Mouse (Mus musculus) kidney, postnatal 25 days (tissue): ENCODE measurements around the gene Coro1c.

Source experiments
- DNase-seq, 2 experiments: peaks; one replicate each; pipeline ENCODE4 v3.0.0; 2021; ENCODE audit warnings: mixed read lengths in 2 of 2

The Coro1c gene

DNA sequence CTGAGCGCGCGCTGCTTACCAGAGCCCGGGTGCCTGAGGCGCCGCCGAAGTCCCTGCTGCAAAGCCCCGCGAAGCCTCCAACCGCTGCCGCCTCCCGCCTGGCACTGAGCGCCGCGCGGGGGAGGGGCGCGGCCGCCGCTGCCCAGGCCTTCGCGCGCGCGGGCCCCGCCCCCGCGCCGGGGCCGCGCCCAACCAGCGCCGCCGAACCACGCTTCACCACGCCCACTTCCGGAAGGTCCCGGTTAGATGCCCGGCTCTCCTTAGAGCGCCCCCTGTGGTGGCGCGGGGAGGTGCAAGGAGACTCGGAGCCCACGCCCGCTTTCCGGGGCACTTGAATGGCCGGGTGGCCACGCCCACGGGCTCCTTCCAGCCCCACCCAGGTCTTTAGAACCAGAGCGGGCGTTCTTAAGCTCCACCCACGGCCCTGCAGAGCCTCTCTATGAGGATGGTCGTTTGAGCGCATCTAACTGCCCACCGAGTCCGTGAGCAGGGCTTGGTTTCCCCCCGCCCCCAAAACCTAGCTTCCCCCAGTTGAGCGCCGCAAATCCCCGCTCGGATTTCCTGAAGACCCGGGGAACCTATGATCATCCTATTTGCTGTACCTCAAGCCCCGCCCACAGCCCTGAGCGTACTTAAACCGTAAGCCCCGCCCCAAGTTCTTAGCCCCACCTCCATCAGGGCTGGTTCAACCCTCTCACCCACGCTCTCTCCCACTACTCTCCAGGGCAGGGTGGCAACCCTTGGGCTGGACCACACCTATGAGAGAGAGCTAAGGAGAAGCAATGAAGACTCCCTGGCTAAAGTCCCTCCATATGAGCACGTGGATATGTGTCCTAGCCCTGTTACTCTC, at the start of gene Coro1c:
TSS of gene Coro1c (minus strand) at position 167 of the 850 bp plus-strand sequence.
- DNase-seq, result peak; percentile 98 to 99

DNA sequence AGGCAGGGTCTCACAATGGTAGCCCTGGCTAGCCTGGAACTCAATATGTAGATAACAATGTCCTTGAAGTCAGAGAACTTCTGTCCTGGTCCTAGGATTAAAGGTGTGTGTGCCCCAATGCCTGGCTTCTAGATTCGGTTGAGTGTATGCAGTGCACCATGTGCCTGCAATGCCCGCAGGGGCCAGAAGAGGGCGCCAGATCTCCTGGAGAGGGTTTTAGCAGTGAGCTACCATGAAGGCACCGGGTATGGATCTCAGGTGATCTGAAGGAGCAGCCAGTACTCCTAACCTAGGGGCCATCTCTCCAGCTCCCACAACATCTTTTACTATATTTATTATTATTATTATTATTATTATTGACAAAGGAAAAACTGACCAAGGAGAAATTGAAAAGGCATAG, 48.0 kb upstream of the Coro1c start:
- peak; percentile 88 to 94 for DNase-seq

DNA sequence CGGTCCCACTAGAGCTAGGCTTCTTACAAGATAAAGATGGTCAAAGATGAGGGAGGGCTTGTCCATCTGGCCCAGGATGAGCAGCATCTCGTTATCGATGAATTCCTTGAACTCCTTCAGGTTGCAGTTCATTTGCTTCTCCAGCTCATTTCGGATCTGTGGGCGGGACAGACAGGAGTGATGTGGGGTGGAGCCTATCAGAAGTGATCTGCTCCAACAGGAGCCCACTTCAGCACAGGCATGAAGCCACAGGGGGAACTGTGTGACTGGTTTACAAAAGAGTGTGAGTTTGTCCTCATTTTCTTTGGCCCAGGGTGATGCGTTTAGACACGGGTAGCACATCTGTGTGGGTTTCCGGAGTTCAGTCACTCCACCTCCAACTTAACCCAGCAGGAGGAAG, 47.1 kb upstream of the Coro1c start:
- DNase-seq, result no peak

DNA sequence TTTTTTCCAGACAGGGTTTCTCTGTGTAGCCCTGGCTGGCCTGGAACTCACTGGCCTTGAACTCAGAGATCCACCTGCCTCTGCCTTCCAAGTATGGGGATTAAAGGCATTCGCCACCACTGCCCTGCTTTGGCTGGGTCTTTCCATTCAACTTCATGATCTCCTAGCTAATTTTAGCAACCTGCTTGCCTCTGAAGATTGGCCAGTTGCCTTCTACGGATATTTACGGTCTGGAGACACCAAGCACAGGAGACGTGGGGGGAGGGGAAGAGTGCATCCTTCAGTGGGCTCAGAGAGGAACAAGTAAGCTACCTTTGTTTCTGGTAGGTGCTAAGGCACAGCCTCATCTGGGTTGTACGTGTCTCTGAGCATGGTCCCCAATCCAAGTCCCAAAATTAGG, 46.7 kb upstream of the Coro1c start:
- DNase-seq, result no peak

DNA sequence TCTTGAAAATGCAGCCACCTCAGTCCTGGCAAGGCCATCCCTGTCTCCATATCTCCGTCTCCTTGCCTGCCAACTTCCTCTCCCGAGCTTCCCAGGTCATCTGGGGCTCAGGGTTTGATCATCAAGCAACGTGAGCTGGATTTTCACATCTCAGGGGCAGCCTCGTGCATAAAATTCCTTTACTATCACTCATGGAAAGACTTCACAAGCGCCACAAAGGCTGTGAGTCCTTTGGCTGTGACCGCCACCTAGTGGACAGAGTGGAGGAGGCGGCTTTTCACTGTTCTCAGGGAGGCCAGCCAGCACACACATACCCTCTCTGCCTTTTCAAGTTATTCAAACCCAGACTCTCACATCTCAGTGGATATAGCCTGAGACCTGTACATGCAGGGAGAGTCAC, 45.9 kb upstream of the Coro1c start:
- peak; percentile 83 to 90 for DNase-seq

DNA sequence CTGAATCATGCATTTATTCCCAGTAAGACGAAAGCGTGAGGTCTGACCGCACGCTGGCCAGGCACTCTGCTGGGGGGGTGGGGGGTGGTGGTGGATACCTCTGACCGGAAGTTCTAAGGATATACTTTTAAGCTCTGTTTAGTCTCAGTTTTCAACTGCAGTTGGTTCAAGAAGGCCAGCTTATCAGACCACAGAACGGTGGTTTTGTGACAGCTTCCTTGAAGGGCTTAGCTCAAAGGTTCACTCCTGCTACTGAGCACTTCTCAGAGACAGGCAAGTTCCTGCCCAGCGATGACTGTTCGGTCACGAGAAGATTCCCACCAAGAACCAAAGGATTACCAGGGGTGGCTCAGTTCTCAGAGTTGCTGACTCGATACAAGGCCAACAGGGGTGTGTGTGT, 44.0 kb upstream of the Coro1c start:
- DNase-seq, result no peak

DNA sequence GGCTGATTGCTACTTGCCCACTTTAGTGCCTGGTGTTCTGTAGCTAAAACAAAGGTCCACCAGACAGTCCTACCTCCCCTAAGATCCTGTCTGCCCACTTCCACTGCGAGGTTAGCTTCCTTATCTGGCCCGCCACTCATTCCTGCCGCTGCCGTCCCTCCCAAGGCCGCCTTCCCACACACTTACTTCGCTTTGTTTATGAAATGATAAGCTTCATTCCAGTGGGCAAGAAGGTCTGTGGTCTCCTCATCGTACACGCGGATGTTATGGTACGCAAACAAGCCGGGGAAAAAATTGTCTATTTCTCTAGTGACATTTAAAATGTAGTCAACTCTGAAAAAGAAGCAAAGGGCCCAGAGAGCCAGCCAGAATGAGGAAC, 43.1 kb upstream of the Coro1c start:
- DNase-seq, result no peak

DNA sequence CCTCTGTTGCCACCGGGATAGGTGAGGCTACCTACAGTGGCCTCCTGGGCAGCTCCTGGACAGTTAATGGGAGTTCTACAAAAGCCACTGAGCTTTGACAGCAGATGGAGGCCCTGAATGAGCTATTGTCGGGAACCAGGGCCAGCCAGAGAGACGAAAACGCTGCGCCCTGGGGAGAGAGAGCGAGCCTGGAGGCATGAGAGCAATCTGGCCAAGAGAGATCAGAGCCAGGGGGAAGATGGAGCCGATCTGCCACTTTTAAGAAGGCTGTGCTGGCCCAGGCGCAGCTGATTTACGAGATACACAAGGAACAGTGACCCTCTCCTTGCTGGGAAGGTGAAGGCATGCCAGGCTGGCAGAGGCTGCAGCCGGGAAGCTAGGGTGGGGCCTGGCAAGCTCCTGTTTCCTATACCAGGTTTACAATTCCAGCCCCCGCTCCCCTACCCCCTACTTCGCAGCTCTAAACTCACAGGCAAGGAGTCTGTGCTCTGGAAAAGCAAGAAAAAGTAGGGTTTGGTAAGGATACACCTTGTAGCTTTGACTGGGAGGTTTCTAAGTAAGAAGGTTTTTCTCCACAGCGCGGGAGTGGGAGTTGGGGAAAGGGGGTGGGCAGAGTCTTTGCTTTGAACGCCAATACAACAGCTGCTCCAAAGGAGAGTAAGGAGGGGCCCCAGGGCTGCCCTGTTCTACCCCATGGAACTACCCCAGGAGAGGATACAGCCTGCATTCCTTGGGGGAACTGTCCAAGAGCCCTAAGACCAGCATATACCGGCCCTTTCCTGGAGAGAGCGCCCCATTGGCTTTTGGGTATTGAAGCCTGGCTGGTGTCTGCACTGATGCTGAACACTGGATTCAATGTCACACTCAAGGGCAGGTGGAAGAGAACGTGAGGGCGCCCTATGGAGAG, 42.5 kb upstream of the Coro1c start:
- DNase-seq, result no peak

DNA sequence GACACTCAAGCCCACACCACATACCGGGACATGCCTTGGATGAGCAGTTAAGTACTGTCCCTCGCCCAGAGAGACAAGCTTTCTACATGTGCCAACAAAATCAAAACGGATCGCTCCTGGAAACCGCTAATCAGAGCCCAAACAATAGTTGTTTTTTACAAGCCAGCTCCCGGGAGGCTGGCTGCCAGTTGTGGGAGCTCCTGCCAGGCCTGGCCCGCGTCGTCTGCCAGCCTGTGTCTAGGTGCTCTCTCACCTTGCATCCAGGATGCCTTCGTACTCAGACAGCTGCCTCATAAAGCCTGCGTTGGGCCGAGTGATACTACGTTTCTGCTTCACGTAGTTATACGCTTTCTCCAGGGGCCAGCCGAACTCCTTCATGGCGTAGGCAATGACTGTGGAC, 41.6 kb upstream of the Coro1c start:
- DNase-seq, result no peak

DNA sequence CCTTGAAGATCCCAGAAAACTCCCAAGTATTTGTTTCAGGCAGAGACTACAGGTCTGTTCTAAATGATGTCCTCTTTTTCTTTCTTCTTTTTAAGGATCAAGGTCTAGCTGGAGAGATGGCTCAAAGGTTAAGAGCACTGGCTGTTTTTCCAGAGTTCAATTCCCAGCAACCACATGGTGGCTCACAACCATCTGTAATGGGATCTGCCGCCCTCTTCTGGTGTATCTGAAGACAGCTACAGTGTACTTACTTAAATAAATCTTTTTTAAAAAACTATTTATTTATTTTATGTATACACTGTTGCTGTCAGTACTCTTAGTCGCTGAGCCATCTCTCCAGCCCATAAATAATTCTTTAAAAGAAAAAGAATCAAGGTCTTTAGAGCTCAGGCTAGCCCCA, 38.7 kb upstream of the Coro1c start:
- DNase-seq, result no peak

DNA sequence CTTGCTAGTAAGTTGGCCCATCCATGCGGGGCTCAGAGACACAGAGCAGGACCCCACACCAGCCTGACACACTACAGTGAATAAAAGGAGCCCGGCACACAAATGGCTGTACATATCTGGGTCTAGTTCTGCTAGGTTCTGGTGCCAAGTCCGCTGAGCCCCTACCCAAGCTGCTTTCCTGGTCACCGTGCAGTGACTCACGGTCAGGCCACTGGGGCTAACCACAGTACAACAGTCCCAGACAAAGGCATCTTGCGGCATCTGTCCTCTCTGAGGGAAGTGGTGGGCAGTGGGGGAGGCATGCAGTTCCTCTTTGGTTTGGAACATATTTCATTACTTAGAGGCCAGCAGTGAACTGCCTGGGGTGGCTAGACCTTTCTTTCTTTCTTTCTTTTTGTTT, 36.6 kb upstream of the Coro1c start:
- no peak for DNase-seq

DNA sequence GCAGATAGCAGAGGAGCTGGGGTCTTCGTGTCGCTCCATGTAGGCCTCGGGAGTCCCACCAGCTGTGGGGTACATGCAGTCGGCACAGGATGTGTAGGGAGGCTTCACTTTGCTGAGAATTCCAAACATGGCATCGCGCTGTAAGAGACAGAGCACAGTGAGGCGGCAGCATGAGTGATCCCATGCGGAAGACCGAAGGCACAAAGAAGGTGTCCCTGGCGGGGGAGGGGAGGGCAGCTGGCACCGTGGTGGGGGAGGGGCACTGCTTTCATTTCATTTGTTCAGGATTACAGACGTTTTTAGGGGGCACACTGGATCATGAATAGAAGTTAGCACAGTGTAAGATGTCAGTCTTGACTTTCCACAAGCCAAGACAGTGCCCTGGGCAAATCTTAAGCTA, 34.8 kb upstream of the Coro1c start:
- DNase-seq, result no peak

DNA sequence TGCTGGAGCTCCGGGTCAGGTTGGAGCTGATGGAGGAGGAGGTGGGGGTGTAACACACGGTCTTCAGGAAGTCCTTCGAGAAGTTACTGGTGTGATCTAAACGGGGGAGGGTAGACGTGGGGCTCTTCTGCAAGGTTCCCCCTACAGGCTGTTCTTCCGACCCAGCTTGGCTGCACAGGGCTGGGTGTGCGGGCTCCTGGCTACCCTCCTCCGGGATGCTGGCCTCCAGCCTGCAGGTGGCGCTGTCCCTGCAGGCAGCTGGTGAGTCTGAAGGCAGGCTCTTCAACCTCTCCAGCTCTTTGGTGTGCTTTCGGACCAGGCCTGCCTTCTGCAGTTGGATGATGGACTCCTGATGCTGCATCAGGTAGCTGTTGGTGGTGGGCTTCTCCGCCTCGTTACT, 34.0 kb upstream of the Coro1c start:
- DNase-seq, result peak; percentile 33 to 40

DNA sequence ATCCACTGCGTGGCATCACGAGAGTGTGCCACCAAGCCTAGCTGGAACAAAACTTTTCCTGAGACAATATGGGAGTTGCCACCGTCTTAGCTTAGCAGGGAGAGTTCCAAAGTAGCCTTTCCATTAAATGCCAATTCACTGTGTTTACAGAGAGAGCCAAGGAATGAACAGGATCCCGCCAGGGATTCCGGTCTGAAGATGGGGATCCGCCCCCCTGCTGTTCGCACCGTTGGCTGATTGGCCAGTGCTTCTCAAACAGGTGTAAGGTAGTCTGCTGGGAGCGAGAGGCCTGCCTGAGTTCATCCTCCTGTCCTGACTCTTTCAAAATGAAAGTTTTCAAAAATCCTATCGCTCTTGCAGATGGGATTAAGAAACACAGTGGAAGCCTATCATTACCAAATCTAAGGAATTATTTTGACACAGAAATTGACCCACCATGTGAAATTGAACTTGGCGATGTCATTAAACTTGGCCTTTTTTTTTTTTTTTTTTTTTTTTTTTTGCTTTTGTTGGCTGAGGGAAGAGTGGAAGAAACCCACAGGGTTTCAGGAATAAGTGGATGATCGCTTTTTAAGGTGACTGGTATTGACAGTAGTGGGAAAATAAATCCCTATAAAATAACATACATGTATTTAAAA, 30.8 kb upstream of the Coro1c start:
- DNase-seq, result no peak

DNA sequence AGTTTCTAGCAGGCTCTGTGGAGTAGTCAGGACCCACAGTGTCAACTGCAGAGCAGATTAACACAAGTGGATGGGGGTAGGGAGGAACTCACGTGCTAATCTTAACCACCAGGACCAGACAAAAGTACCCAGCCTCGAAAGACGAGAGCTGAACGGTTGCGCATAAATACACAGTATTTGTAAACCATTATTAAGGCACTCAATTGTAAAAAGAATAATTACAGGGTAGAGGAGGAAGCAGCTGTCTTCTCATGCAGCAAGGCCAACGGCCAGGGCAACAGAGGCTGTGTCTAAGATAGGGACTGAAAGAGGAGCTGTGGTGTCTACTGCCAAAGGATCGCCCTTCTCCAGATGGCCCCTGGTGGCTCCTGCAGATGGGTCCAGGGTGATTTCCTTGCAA, 29.1 kb upstream of the Coro1c start:
- DNase-seq, result no peak

DNA sequence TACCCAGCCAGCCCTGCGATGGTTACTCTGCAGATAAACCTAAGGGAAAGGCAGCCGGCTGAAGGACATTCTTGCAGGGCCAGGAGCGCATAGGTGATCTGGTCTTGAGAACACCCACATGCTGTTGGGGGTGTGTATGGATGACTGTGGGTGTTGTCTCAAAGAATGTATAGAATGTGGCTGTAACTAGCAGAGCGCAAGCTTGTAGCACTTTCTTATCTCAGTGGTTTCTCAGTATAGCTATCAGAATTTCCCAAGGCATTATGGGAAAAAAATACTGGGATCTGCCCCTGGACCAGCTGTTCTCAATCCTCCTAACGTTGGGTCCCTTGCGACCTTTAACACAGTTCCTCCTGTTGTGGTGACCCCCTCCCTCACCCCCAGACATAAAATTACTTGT, 25.3 kb upstream of the Coro1c start:
- DNase-seq, result no peak

DNA sequence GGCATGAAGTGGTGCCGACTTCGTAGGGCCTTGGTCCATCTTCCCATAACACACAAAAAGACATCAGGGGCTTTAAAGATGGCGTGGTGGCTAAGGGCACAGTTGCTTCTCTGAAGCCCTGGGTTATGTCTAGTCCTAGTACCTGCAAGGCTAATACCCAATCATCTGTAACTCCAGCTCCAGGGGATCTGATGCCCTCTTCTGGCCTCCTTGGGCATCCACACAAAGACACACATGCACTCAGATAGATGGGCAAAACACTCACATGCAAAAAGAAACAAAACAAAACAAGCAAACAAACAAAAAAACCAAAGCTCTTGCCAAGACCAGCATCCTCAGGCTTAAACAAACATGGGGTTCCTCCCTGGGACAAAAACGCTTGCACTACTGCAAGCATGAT, 24.9 kb upstream of the Coro1c start:
- no peak for DNase-seq

DNA sequence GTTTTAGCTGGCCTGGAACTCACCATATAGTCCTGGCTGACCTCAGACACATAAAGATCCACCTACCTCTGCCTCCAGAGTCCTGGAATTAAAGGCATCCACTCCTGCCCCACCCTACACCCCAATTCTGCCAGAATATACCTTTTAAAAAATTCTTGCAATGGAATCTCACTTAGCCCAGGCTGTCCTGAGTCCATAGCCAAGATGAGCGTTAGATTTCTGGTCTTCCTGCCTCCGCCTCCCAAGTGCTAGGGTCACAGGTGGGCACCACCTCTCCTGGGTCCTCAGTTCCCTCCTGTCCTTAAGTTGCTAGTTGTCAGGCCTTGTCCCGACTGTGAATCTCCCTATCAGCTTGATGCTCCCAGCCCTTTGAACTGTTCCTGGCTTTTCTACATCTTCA, 23.8 kb upstream of the Coro1c start:
- DNase-seq, result no peak

DNA sequence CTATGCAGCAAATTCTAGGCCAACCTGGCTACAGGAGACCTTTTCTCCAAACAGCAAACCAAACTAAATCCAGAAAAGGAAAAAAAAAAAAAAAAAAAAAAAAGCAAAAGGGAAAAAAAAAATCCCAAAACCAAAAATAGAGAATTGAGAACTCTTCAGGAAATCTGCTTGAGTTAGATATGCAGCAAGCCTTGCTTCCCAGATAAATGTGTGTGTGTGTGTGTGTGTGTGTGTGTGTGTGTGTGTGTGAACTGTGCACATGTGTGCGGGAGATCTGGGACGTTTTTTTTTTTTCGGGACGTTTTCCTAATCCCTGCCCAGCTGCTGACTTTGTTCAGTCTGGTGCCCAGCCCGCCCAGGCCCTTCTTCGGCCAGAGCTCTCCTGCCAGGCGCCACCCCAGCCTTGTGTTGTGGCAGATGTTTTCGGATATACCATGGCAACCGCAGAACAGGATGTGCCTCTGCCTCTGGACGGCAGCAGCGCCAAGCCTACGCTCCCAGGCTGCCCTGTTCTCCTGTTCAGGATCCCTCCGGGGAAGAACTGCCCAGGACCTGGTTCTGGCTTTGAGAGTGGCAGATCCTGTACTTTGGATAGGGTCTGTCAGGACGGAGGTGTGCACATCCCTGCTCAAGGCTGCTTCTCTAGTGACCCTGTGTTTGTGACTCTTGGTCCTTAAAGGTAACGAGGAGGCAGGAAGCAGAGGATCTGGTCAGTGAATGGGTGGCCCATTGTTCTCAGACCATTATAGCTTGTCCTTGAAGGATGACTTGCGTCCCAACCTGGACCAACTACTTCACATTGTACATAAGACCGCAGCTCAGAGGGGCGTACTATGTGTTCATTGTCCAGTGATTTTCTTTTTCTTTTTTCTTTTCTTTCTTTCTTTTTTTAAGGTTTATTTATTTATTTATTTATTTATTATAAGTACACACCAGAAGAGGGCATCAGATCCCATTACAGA, 22.4 kb upstream of the Coro1c start:
- DNase-seq, result peak; percentile 45 to 83

DNA sequence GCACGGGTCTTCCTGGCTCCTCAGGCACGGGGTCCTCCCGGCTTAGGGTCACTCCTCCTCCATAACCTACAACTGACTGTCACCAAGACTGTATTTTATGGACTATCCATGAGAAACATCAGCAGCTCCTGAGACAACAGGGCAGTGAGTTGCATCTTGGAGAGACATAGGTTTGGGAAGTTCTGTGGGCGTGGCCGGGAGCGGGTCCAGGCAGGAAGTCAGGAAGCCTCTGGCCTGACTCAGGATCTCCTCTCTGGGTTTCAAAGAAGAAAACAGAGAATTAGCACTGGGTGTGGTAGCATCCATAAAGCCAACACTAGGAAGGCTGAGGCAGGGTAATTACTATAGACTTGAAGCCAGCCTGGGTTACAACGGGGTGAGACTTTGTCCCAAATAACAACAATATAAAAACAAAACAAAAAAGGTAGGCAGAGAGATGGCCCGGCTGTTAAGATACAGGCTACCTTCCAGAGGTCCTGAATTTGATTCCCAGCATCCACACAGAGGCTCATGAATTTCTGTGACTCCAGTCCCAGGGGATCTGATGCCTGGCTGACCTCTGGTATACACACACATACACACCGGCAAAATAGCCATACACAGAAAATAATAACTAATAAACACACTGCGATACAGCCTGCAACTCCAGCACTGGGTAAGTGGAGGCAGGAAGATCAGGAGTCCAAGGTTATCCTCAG, 21.5 kb upstream of the Coro1c start:
- DNase-seq, result peak; percentile 74 to 77

DNA sequence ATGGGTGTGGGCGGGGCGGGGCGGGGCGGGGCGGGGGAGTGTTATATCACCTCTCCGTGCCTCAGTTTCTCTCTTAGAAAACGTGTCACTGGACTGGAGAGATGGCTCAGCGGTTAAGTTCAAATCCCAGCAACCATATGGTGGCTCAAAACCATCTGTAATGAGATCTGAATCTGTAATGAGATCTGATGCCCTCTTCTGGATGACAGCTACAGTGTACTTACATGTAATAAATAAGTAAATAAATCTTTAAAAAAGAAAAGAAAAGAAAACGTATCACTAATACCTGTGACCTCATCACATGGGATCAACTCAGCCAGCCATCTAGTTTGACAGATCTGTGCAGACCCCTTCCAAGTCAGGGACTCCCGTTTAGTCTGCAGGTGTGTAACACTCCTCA, 21.0 kb upstream of the Coro1c start:
- DNase-seq, result no peak

DNA sequence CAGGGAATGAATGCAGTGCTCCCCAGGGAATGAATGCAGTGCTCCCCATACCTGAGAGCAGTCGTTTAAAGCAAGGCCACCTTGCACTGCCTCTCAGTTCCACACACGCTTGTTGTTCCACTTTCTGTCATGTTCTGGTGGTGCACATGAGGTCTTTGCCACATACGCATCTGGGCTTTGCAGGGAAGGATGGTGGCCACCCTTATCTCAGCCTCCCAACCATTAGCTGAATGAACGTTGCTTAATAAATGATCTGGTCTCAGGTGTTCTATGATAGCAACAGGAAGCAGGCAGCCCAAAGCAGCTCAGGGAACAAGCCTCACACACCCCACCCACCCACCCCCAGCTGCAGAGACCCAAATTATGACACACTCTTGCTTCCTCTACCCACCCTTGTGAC, 16.1 kb upstream of the Coro1c start:
- DNase-seq, result no peak
